Comparison of ENCODE assay signal across 33 mouse cellular contexts in genomic region chr9:51974871-51975270, GRCm38 (mm10). TPM values are rescaled to one million over a fixed set of nuclear protein-coding genes. Genes with fewer than 3 reads are reported as not detected.
"Had no signal": no experiment of that assay in that cellular context is flagged by ENCODE, and none has a peak within 500 bp of the region (broad histone marks: within the 10 kb centered on the region; RNA-seq: fewer than 3 reads in every experiment).

No protein-coding gene starts in this region.

- ATAC-seq: liver, postnatal 0 days; lung, postnatal 0 days; midbrain, embryonic 13.5 days; midbrain, embryonic 15.5 days; midbrain, embryonic 16.5 days had no signal

- H3K9ac ChIP-seq: limb, embryonic 12.5 days; limb, embryonic 13.5 days; limb, embryonic 15.5 days; liver, embryonic 13.5 days; liver, embryonic 14.5 days; liver, embryonic 15.5 days; liver, postnatal 0 days; lung, embryonic 14.5 days; lung, embryonic 15.5 days; midbrain, embryonic 12.5 days; midbrain, embryonic 13.5 days; midbrain, embryonic 15.5 days; neural tube, embryonic 12.5 days had no signal

- H3K27me3 ChIP-seq: limb, embryonic 12.5 days; limb, embryonic 13.5 days; limb, embryonic 15.5 days; liver, embryonic 13.5 days; liver, embryonic 15.5 days; lung, embryonic 15.5 days; midbrain, embryonic 12.5 days; midbrain, embryonic 13.5 days; midbrain, embryonic 15.5 days; neural tube, embryonic 12.5 days had no signal

- H3K4me3 ChIP-seq: left cerebral cortex, adult 2 months; limb, embryonic 10.5 days; limb, embryonic 12.5 days; limb, embryonic 13.5 days; limb, embryonic 15.5 days; liver, embryonic 13.5 days; liver, embryonic 15.5 days; lung, embryonic 15.5 days; megakaryocyte, embryonic 14.5 days; midbrain, embryonic 10.5 days; midbrain, embryonic 12.5 days; midbrain, embryonic 13.5 days; midbrain, embryonic 15.5 days; myocyte; neural tube, embryonic 12.5 days had no signal

- H3K4me2 ChIP-seq: limb, embryonic 12.5 days; limb, embryonic 13.5 days; limb, embryonic 15.5 days; liver, embryonic 11.5 days; liver, embryonic 13.5 days; liver, embryonic 15.5 days; lung, embryonic 14.5 days; lung, embryonic 15.5 days; midbrain, embryonic 11.5 days; midbrain, embryonic 12.5 days; midbrain, embryonic 13.5 days; midbrain, embryonic 15.5 days; neural tube, embryonic 12.5 days had no signal

- H3K27ac ChIP-seq: left cerebral cortex, adult 2 months; limb, embryonic 10.5 days; limb, embryonic 12.5 days; limb, embryonic 13.5 days; limb, embryonic 15.5 days; liver, embryonic 13.5 days; liver, embryonic 14.5 days; liver, embryonic 15.5 days; lung, embryonic 15.5 days; macrophage; midbrain, embryonic 10.5 days; midbrain, embryonic 12.5 days; midbrain, embryonic 13.5 days; midbrain, embryonic 15.5 days; neural tube, embryonic 12.5 days had no signal

- H3K9me3 ChIP-seq: limb, embryonic 10.5 days; limb, embryonic 12.5 days; limb, embryonic 13.5 days; limb, embryonic 15.5 days; liver, embryonic 13.5 days; liver, embryonic 15.5 days; lung, embryonic 15.5 days; megakaryocyte, embryonic 14.5 days; midbrain, embryonic 10.5 days; midbrain, embryonic 12.5 days; midbrain, embryonic 13.5 days; midbrain, embryonic 15.5 days; neural tube, embryonic 12.5 days had no signal

- DNase-seq: left cerebral cortex, postnatal 4 days; liver; liver, embryonic 13.5 days; liver, postnatal 0 days; lung, adult 18-20 months; lung, adult 2 months; lung, embryonic 14.5 days; lung, postnatal 10 days; lung, postnatal 14 days; lung, postnatal 36 days; lung, postnatal 4 days; midbrain, embryonic 14.5 days had no signal

- H3K36me3 ChIP-seq: limb, embryonic 10.5 days; limb, embryonic 12.5 days; limb, embryonic 13.5 days; limb, embryonic 15.5 days; liver, embryonic 13.5 days; liver, embryonic 15.5 days; lung, embryonic 15.5 days; midbrain, embryonic 10.5 days; midbrain, embryonic 12.5 days; midbrain, embryonic 13.5 days; midbrain, embryonic 15.5 days; neural tube, embryonic 12.5 days had no signal

- H3K4me1 ChIP-seq: limb, embryonic 10.5 days; limb, embryonic 12.5 days; limb, embryonic 13.5 days; limb, embryonic 15.5 days; liver, embryonic 13.5 days; liver, embryonic 15.5 days; lung, embryonic 15.5 days; midbrain, embryonic 10.5 days; midbrain, embryonic 12.5 days; midbrain, embryonic 13.5 days; midbrain, embryonic 15.5 days; neural tube, embryonic 12.5 days had no signal

RNA-seq across cellular contexts. Expression of gene Fdx1, which starts 11.5 kb away (rescaled TPM):
- total RNA-seq: monocyte, adult 5-6 weeks had no signal
